Mouse (Mus musculus) mouse trophoblast stem cell (cell line): ENCODE results near the gene Clstn1.

Source experiments
- in situ Hi-C, 2 experiments: fragments of 300-500 bp; cut with MseI, MboI; formaldehyde crosslinking; loops; 2 replicates in 1 of 2; 3 replicates in 1 of 2; pipeline ENCODE4 v1.15.1; 2025

Clstn1 gene

GRCm38 (mm10) chr4:149586044-149586782 is at the start of gene Clstn1:
Gene Clstn1 (plus strand): TSS chr4:149586468.
- in situ Hi-C loops = no loop called here

DNA sequence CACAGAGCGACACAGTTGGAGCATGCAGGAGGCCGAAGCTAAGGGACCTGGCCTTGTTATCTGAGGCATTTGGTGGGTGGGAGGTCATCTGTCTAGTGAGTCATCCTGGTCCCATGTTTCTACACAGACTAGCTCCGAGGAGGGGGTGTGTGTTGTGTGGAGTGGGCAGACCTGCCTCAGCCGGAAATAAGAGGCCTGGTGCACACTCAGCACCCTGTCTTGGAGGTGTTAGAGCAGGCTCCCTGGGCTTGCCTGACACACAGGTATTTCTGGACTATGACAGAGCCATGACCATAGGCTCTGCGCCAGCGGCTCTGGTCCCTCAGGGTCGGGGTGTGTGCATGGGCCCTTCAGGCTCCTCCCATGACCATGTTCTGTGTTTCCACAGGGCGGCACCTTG is 46.8 kb upstream of the Clstn1 start:
- in situ Hi-C loops = no loop called here

DNA sequence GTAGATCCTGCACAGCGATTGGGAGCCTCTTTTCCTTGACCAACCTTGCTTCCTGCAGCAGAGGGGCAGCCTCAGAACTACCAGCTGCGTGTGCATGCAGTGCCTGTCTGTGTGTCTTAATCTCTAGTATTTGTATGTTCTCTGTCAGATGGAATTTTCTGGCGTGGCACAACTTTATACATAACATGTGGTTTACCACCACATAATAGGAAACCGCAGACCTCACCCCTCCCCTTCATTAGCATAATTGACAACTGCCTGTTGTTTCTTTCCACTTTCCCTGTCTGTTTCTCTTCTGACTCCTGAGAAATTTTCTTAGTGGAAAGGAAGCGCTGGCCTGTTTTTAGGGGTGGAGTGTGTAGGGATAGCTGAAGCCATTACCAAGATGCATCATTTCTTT is 44.3 kb upstream of the Clstn1 start:
- in situ Hi-C loops = loop anchor here in 1 of 2 experiments (10.0 kb wide), 1 partner anchor 87 kb away; the partner anchor contains the start of gene Rbp7

GRCm38 (mm10) chr4:149542431-149542830 is 43.8 kb upstream of the Clstn1 start:
- in situ Hi-C loops = loop anchor here in 1 of 2 experiments (10.0 kb wide), 1 partner anchor 88 kb away; the partner anchor contains the start of gene Rbp7

DNA sequence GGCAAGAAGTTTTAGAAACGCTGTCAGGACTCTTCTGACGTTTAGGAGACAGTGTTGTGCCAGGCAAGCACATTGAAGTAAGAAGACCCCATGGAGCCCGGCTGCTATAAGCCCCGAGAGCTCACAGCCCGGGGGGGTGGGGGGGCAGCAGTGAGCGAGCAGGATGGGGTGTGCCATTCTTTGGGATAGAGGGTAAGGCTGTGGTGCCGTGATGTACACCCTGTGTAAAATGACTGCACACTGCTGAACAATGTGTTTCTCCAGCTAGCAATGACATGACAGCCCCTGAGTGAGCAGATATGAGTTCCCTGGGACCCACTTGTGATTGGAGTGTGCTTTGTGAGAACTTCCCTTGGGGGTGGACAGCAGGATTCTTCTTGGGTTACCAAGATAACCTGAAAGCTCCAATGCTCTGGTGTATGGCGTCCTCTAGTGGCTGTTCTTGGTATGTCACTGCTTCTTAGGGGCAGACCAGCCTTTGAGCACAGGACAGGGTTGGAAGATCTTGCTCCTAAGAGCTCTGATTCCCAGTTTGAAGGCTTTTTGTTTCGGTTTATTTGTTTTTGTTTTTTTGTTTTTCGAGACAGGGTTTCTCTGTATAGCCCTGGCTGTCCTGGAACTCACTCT is 43.2 kb upstream of the Clstn1 start:
- in situ Hi-C loops = loop anchor here in 1 of 2 experiments (10.0 kb wide), 1 partner anchor 88 kb away; the partner anchor contains the start of gene Rbp7

DNA sequence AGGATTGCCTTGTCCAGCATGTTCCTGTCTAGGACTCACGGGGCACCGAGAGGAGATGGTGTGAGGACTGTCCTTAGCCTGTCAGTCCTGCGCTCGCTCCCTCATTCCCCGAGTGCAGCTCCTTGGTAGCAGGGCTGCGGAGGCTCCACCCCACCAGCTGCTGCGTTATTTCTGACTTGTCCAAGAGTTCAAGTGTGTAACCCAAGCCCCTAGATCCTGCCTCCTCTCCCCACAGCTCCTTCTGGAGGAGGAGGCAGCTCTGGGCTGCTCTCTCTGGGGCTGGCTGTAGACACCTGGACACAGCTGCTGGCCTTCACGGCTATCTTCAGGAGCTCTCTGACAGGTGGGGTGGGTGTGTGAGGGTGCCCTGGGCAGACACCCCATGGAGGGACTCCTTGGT is 41.4 kb upstream of the Clstn1 start:
- in situ Hi-C loops = loop anchor here (5.0 to 10.0 kb wide), 2 partner anchors 67 to 90 kb away; partner anchors contain the start of gene Rbp7 (in 1 of the 2)

DNA sequence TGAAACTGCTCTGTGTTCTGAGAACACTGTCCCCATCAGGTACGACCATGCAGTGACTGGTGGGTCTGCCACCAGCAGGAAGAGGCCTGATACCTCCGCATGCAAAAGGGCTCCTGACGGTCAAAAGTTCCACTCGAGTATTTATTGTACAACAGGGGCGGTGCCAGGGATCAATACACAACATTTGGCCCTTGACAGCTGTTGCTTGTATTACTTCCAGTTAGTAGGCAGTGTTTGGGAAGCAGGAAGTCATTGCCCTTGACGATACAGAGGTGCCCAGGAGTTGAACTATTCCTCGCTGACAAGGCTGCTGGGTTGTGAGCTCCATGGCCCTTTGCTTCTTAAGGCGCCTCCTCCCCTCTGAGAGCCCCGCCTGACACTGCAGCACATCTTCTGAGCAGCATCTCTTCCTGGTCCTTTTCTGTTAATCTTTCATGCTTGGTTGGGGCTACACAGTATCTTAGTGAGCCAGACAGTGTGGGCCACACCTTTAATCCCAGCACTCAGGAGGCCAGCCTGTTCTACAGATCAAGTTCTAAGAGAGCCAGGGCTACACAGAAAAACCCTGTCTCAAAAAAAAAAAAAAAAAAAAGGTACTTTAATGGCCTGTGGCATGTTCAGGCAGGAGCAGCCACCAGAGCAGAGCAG is 39.3 kb upstream of the Clstn1 start:
- in situ Hi-C loops = loop anchor here (5.0 to 10.0 kb wide), 2 partner anchors 65 to 92 kb away; partner anchors contain the start of gene Rbp7 (in 1 of the 2)

DNA sequence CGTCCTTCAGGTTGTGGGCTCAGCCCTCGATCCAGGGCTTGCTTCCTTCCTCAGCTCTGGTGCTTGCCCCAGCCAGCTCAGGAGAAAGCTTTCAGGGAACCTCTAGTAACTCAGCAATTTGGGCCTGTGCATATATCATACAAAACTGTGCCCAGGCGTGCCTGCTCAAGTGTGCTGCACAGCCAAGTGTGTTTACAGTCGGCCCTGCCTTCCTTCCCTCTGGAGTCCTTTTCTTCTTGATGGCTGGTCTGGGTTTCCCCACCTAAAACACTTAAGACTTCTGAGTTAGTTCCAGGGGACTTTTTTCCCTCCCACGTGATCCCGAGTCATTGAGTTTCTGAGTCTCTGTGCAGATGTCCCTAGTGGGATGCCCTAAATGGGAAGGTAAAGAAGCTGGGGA is 38.7 kb upstream of the Clstn1 start:
- in situ Hi-C loops = loop anchor here (5.0 to 10.0 kb wide), 2 partner anchors 65 to 93 kb away; partner anchors contain the start of gene Rbp7 (in 1 of the 2)

GRCm38 (mm10) chr4:149549221-149549925 is 36.9 kb upstream of the Clstn1 start:
- in situ Hi-C loops = loop anchor here (5.0 to 10.0 kb wide), 2 partner anchors 63 to 95 kb away; partner anchors contain the start of gene Rbp7 (in 1 of the 2)

DNA sequence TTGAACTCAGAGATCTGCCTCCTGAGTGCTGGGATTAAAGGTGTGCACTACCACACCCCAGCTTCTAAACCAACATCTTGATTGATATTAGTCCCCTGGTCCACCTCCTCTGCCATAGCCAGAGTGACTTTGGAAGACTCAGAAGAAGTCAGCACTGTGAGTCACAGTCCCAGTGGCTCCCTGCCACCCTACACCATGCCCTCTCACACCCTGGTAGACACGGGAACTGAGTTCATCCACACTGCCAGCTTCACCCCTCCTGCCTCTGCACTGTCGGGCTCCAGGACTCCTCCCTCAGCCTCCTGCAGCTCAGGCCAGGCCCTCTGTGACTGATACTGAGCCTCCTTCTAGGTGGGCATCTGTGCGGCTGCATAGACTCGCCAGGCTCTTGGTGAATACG is 35.4 kb upstream of the Clstn1 start:
- in situ Hi-C loops = no loop called here

- in situ Hi-C loops = no loop called here
These were observed 34.6 kb upstream of the Clstn1 start for GRCm38 (mm10) chr4:149551696-149552095.

GRCm38 (mm10) chr4:149553834-149554233 is 32.4 kb upstream of the Clstn1 start:
- in situ Hi-C loops = no loop called here

DNA sequence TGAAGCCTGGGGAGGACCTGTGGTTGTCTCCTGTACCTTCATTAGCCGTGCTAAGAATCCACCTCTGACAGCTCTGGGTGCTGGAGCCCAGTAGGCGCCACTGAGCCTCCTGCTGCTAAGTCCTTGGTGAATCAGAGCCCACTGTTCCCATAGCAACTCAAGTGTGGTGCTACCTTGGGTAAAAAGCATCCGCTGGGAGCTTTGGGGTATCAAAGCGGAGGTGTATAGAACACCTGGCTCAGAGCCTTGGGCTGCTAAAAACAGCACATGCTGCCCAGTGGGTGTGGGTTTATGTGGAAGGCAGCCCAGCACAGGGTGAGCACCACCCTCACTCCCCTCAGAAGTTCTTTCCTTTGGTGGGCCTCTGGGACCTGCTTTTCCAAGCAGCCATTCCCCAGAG is 30.2 kb upstream of the Clstn1 start:
- in situ Hi-C loops = no loop called here

DNA sequence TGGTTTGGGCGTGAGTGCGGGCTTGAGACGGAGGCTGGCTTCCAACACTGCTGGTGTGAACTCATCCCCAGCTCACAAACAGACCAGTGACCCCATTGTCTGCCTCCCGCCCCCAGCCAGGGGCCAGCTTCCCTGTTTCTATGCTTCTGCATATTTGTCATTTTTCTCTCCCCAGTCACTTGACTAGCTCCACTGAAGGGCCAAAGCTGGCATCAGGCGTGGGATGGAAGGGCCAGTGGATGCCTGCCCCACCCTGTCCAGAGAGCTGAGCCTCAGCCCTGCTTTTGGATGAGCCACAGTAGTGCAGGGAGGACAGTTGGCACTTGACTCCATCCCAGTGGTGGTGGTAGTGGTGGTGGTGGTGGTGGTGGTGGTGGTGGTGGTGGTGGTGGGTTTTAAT is 28.4 kb upstream of the Clstn1 start:
- in situ Hi-C loops = no loop called here

GRCm38 (mm10) chr4:149558389-149558788 is 27.9 kb upstream of the Clstn1 start:
- in situ Hi-C loops = no loop called here

- in situ Hi-C loops = no loop called here
These were observed 24.9 kb upstream of the Clstn1 start for GRCm38 (mm10) chr4:149561392-149561791.

DNA sequence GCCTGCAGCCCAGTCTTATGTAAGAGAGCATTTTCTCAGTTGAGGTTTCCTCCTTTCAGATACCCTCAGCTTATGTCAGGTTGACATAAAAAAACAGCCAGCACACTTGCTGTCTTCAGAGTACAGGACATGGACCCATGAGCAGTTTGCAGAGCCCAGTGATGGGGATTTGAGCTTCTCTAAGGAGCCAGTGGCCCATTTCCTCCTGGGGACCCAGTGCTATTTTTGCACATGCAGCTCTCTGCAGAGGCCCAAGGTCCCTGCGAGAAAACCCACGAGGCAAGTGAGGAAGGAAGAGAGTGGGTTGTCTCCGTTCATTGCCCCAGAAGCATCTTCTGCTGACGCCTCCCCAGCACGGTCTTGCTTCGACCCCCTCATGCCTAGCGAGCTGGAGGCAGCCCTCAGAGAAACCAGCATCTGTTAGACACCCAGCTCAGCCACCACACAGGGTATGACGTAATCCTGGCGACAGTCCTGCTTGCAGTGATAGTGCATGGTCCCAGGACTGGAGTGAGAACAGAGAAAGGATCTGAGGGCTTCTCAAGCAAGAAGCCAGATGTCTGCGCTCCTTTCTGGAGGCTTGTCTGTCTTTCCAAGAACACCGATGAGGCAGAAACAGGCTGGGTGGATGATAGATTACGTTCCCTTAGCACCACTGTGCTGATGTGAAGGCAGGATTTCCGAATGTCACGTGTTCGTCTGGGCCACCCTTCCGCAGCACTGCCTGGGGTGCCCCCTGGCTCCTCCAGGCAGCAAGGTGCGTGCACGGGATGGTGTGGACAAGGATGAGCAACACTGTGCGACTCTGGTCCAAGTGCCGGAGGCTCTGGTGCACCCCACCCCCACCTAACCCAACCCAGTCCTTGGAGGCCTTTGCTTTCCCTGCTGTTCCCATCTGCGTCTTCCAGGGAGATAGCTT is 24.0 kb upstream of the Clstn1 start:
- in situ Hi-C loops = no loop called here

DNA sequence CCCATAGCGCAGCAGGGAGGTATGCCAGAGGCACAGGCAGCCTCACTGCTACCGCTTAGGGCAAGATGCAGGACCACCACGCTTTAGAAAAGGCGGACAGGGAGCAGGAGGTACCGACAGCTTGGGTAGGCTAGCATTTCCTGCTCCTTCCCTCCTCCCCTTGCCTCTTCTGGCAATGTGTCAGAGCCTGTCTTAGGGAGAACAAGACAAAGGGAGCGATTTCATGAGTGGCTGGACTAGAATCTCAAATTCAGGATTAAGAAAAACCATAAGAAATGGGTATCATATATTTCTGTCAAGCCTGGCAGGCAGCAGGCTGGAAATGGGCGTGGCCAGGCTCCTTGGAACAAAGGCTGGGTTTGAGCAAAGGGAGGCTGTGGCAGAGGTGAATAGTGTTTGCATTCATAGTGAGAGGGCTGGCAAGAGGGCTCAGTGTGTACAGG is 23.3 kb upstream of the Clstn1 start:
- in situ Hi-C loops = no loop called here

DNA sequence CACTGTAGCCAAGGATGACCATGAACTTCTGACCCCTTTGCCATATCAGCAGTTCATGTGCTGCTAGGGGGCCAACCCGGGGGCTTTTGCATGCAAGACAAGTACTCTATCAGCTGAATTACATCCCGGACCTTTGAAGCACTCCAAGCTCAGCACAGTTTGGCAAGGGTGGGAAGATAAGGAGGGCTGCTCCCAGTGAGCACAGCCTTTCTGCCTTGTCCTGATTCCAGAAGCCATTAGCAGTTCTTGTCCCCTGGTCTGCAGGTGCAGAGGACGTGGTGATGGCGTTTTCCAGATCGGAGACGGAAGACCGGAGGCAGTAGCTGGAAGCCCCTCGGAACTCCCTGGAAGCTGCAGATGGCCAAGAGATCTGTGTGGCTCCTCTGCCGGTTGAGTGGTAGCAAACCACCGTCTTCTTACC is 22.3 kb upstream of the Clstn1 start:
- in situ Hi-C loops = no loop called here
